Mouse (Mus musculus) T-helper 17 cell (primary cell): ENCODE measurements around the gene Dazap2.
"Not testable (repeated sequence)": the region's sequence is repeated elsewhere in the genome, so short reads cannot be mapped to it uniquely, and the experiment has no call there.

Experiments
- in situ Hi-C, 2 experiments: fragments of 300-600 bp; cut with MboI, MseI; formaldehyde crosslinking; loops; 1 replicate in 1 of 2; 2 replicates in 1 of 2; pipeline ENCODE4 v1.15.1; 2025; ENCODE audit warnings: high pct_unique_total_duplicates in 2 of 2

The Dazap2 gene

GRCm38 (mm10) chr15:100606677-100607076, 8.5 kb upstream of the Dazap2 start:
- in situ Hi-C loops: not testable (repeated sequence)

GRCm38 (mm10) chr15:100611951-100612350, 3.2 kb upstream of the Dazap2 start:
- in situ Hi-C loops: no loop called here

GRCm38 (mm10) chr15:100612432-100612831, 2.7 kb upstream of the Dazap2 start:
- in situ Hi-C loops: no loop called here

GRCm38 (mm10) chr15:100613584-100613983, 1.6 kb upstream of the Dazap2 start:
- in situ Hi-C loops: no loop called here

- in situ Hi-C loops: no loop called here
These were observed 742 bp upstream of the Dazap2 start for GRCm38 (mm10) chr15:100614218-100614995.

- in situ Hi-C loops: no loop called here
These were observed 674 bp downstream of the Dazap2 start for GRCm38 (mm10) chr15:100615825-100616220.

GRCm38 (mm10) chr15:100616221-100616620, 1.1 kb downstream of the Dazap2 start:
- in situ Hi-C loops: no loop called here

- in situ Hi-C loops: no loop called here
These were observed 4.1 kb downstream of the Dazap2 start for GRCm38 (mm10) chr15:100619200-100619599.

- in situ Hi-C loops: not testable (repeated sequence)
These were observed 6.5 kb downstream of the Dazap2 start for GRCm38 (mm10) chr15:100621671-100622070.

GRCm38 (mm10) chr15:100622164-100622563, 7.0 kb downstream of the Dazap2 start:
- in situ Hi-C loops: no loop called here

GRCm38 (mm10) chr15:100623754-100624153, 8.6 kb downstream of the Dazap2 start:
- in situ Hi-C loops: no loop called here

GRCm38 (mm10) chr15:100624435-100624834, 9.3 kb downstream of the Dazap2 start:
- in situ Hi-C loops: no loop called here

GRCm38 (mm10) chr15:100627287-100627686, 12.1 kb downstream of the Dazap2 start:
- in situ Hi-C loops: no loop called here

GRCm38 (mm10) chr15:100627774-100628370, 12.7 kb downstream of the Dazap2 start:
- in situ Hi-C loops: no loop called here

- in situ Hi-C loops: no loop called here
These were observed 13.6 kb downstream of the Dazap2 start for GRCm38 (mm10) chr15:100628797-100629196.

GRCm38 (mm10) chr15:100630126-100630525, 15.0 kb downstream of the Dazap2 start:
- in situ Hi-C loops: no loop called here

GRCm38 (mm10) chr15:100631454-100632170, 16.5 kb downstream of the Dazap2 start:
- in situ Hi-C loops: no loop called here

- in situ Hi-C loops: no loop called here
These were observed 17.2 kb downstream of the Dazap2 start for GRCm38 (mm10) chr15:100632323-100632722.

- in situ Hi-C loops: no loop called here
These were observed 18.2 kb downstream of the Dazap2 start for GRCm38 (mm10) chr15:100633341-100633740.

GRCm38 (mm10) chr15:100635239-100635638, 20.1 kb downstream of the Dazap2 start:
- in situ Hi-C loops: no loop called here

- in situ Hi-C loops: no loop called here
These were observed 20.9 kb downstream of the Dazap2 start for GRCm38 (mm10) chr15:100635851-100636645.
